Mouse (Mus musculus): Measurements from ENCODE around the gene Dhdh.

DNA sequence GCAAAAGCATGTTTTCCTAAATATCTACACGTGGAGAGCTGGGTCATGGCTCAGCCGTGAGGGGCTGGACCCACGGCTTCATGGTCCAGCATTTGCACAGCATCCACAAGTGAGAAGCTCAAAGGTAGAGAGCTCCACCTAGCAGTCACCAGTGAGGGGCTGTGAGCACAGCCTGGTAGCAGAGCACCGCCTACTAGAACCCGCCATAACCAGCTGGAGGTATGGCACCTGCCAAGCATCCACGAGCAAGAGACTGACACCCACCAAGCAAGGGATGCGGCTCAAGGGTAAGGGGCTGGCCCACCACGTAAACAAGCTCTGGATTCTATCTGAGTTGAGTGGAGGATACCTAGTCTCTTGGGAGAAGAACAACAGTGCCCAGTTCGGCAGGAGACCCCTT is 23.1 kb downstream of the Dhdh start:
- TF ChIP-seq GATA1 (IDR thresholded peaks at IDR 0.05; ENCODE audit: borderline replicate concordance, low read length): no peak
- TF ChIP-seq FLI1 (IDR thresholded peaks at IDR 0.05; ENCODE audit: low read length): no peak
